Mouse (Mus musculus) heart, postnatal 14 days (tissue): ENCODE measurements around the gene Acsl4. TPM values are rescaled to one million over a fixed set of nuclear protein-coding genes. Genes with fewer than 3 reads are reported as not detected.

Experiments
- DNase-seq, 2 experiments: peaks; one replicate each; pipeline ENCODE4 v3.0.0; 2021 to 2022
- intact Hi-C: fragments of 180-260 bp; cut with DNase I; formaldehyde crosslinking; loops from one replicate; pipeline ENCODE4 v1.15.1; 2025
- long read RNA-seq, 2 experiments: library from polyadenylated mRNA; stranded (forward); transcript quantifications; one replicate each; pipeline ENCODE4 v2.0.0; 2021
- total RNA-seq, 2 experiments: library from RNA; stranded (reverse); gene quantifications; 2 replicates each; pipeline ENCODE4 v1.2.3; 2021

Acsl4 gene
- 10 to 100 TPM; 11.1 to 12.0 TPM for total RNA-seq
- long read RNA-seq, experiment 1, full-length matches to known transcripts = 6 of 7 reads
- long read RNA-seq, experiment 1, partial matches to known transcripts = 0 of 7 reads
- long read RNA-seq, experiment 1, other reads (novel, unspliced or antisense) = 1 of 7 reads
- long read RNA-seq, experiment 2, full-length matches to known transcripts = 7 of 12 reads
- long read RNA-seq, experiment 2, partial matches to known transcripts = 3 of 12 reads
- long read RNA-seq, experiment 2, other reads (novel, unspliced or antisense) = 2 of 12 reads

- DNase-seq = peak; percentile 91
- intact Hi-C loops = no loop called here
These were observed at the start of gene Acsl4 for GRCm38 (mm10) chrX:142390247-142390908. Gene Acsl4, minus strand, starts transcription at chrX:142390535.

- no peak for DNase-seq
- intact Hi-C loops = no loop called here
These were observed 47.7 kb upstream of the Acsl4 start for GRCm38 (mm10) chrX:142437971-142438504.

GRCm38 (mm10) chrX:142432846-142433245 lies 42.5 kb upstream of the Acsl4 start:
- DNase-seq = no peak
- intact Hi-C loops = no loop called here

GRCm38 (mm10) chrX:142427111-142427510 lies 36.8 kb upstream of the Acsl4 start:
- intact Hi-C loops = no loop called here
- peak in 1 of 2 experiments; percentile 5 for DNase-seq

- no peak for DNase-seq
- intact Hi-C loops = no loop called here
These were observed 36.3 kb upstream of the Acsl4 start for GRCm38 (mm10) chrX:142426628-142427027.

- intact Hi-C loops = no loop called here
- DNase-seq = no peak
These were observed 23.5 kb upstream of the Acsl4 start for GRCm38 (mm10) chrX:142413884-142414283.

- DNase-seq = no peak
- intact Hi-C loops = no loop called here
These were observed 19.7 kb upstream of the Acsl4 start for GRCm38 (mm10) chrX:142410060-142410459.

GRCm38 (mm10) chrX:142409338-142409737 lies 19.0 kb upstream of the Acsl4 start:
- no peak for DNase-seq
- intact Hi-C loops = no loop called here

- intact Hi-C loops = no loop called here
These were observed 12.8 kb upstream of the Acsl4 start for GRCm38 (mm10) chrX:142403114-142403513.

GRCm38 (mm10) chrX:142398621-142399020 lies 8.3 kb upstream of the Acsl4 start:
- intact Hi-C loops = no loop called here
- DNase-seq = no peak

More at GRCm38 (mm10) chrX:142403114-142403513, 12.8 kb upstream of the Acsl4 start:
- no peak for DNase-seq

GRCm38 (mm10) chrX:142390909-142391265 lies 552 bp upstream of the Acsl4 start:
- DNase-seq = no peak
- intact Hi-C loops = no loop called here

- DNase-seq = peak; percentile 7 to 8
- intact Hi-C loops = no loop called here
These were observed 665 bp downstream of the Acsl4 start for GRCm38 (mm10) chrX:142389581-142390159.

- intact Hi-C loops = no loop called here
- DNase-seq = no peak
These were observed 2.2 kb downstream of the Acsl4 start for GRCm38 (mm10) chrX:142388141-142388540.

- intact Hi-C loops = no loop called here
These were observed 2.7 kb downstream of the Acsl4 start for GRCm38 (mm10) chrX:142387634-142388033.

GRCm38 (mm10) chrX:142384918-142385317 lies 5.4 kb downstream of the Acsl4 start:
- intact Hi-C loops = no loop called here
- DNase-seq = no peak

More at GRCm38 (mm10) chrX:142387634-142388033, 2.7 kb downstream of the Acsl4 start:
- DNase-seq = no peak

GRCm38 (mm10) chrX:142379894-142380293 lies 10.4 kb downstream of the Acsl4 start:
- no peak for DNase-seq
- intact Hi-C loops = loop anchor here (10.0 kb wide), 1 partner anchor 425 kb away; no protein-coding TSS in a partner anchor

GRCm38 (mm10) chrX:142378048-142378447 lies 12.3 kb downstream of the Acsl4 start:
- DNase-seq = no peak

GRCm38 (mm10) chrX:142377358-142377757 lies 13.0 kb downstream of the Acsl4 start:
- no peak for DNase-seq
- intact Hi-C loops = loop anchor here (10.0 kb wide), 1 partner anchor 427 kb away; no protein-coding TSS in a partner anchor

More at GRCm38 (mm10) chrX:142378048-142378447, 12.3 kb downstream of the Acsl4 start:
- intact Hi-C loops = loop anchor here (10.0 kb wide), 1 partner anchor 427 kb away; no protein-coding TSS in a partner anchor

GRCm38 (mm10) chrX:142376747-142377146 lies 13.6 kb downstream of the Acsl4 start:
- intact Hi-C loops = loop anchor here (10.0 kb wide), 1 partner anchor 428 kb away; no protein-coding TSS in a partner anchor
- no peak for DNase-seq

- intact Hi-C loops = loop anchor here (2.0 to 10.0 kb wide), 2 partner anchors 159 to 429 kb away; no protein-coding TSS in a partner anchor
- no peak for DNase-seq
These were observed 14.8 kb downstream of the Acsl4 start for GRCm38 (mm10) chrX:142375519-142375918.

- DNase-seq = peak; percentile 44 to 58
- intact Hi-C loops = loop anchor here (10.0 kb wide), 1 partner anchor 432 kb away; no protein-coding TSS in a partner anchor
These were observed 17.9 kb downstream of the Acsl4 start for GRCm38 (mm10) chrX:142372393-142372792.
